Mouse (Mus musculus) bone marrow macrophage, adult 2 months (primary cell): ENCODE results near the gene Gm49373.

ENCODE experiments used
- CTCF ChIP-seq: IDR thresholded peaks from 2 replicates; pipeline ENCODE4 v1.5.1; 2012; ENCODE audit warnings: low read depth, mild to moderate bottlenecking, low read length, moderate library complexity
- POLR2A ChIP-seq: IDR thresholded peaks from 2 replicates; pipeline ENCODE4 v1.6.1; 2012; ENCODE audit warnings: mild to moderate bottlenecking, low read depth, low read length, borderline replicate concordance

DNA sequence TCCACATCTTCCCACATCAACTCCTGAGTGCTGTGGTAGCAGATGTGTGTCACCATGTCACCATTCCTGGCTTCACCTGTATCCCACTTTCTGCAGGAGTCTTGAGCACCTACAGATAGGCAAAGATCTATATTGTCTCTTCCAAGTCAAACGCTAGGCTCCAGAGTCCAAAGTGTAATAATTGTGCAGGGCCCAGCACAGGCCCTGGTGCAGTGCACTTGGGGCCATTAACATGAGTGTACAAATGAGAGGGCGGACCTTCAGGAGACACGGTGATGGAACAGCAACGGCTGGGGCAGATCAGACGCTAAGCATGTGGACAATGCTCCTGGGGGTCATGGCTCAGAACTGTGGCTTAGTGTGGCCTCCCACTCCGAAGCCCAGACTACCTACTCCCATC is 40.9 kb upstream of the Gm49373 start:
- TF ChIP-seq CTCF: no peak
- no peak for TF ChIP-seq POLR2A
